Mouse (Mus musculus) CH12.LX (cell line): Measurements from ENCODE around the gene Crybb2. TPM values are rescaled to one million over a fixed set of nuclear protein-coding genes. Genes with fewer than 3 reads are reported as not detected.

Experiments used
- DNase-seq: peaks from one replicate; pipeline ENCODE4 v3.0.0-alpha.2; 2013; ENCODE audit errors: extremely low read depth
- H3K27ac ChIP-seq: 2 replicates; pipeline ENCODE4 v1.5.1; 2012; ENCODE audit warnings: low read depth, mild to moderate bottlenecking, control low read depth, moderate library complexity; ENCODE audit not compliant: insufficient read depth
- H3K27me3 ChIP-seq: replicated peaks from 2 replicates; pipeline ENCODE3; 2012; ENCODE audit warnings: inconsistent platforms
- H3K36me3 ChIP-seq, 2 experiments: replicated peaks in 1 of 2; 2 replicates each; pipeline versions ENCODE3 to v1.6.1; 2012; ENCODE audit warnings: inconsistent platforms in 1 of 2, low read length in 1 of 2, mild to moderate bottlenecking in 1 of 2, mixed read lengths in 1 of 2, moderate library complexity in 1 of 2; ENCODE audit not compliant: control insufficient read depth in 1 of 2, insufficient read depth in 1 of 2
- H3K4me1 ChIP-seq, 2 experiments: 2 replicates each; pipeline ENCODE4 v1.6.1; 2012; ENCODE audit warnings: inconsistent platforms in 1 of 2, moderate library complexity in 1 of 2; ENCODE audit not compliant: insufficient read depth in 2 of 2, control insufficient read depth in 1 of 2
- H3K4me2 ChIP-seq: 2 replicates; pipeline ENCODE4 v1.6.1; 2012; ENCODE audit warnings: low read depth, mild to moderate bottlenecking, control low read depth; ENCODE audit not compliant: poor library complexity, insufficient read depth, severe bottlenecking
- H3K4me3 ChIP-seq, 3 experiments: fragments of 150-350 bp in 1 of 3; sonication (generic) in 1 of 3; replicated peaks in 1 of 3; 2 replicates each; pipeline versions ENCODE3 to v1.5.1; 2011 to 2012; ENCODE audit warnings: low read depth in 2 of 3, low read length in 2 of 3, mild to moderate bottlenecking in 2 of 3, moderate library complexity in 2 of 3, control low read depth in 1 of 3, improper control_type of control experiment in 1 of 3, inconsistent platforms in 1 of 3, mixed read lengths in 1 of 3; ENCODE audit not compliant: poor library complexity in 1 of 3
- H3K79me2 ChIP-seq: replicated peaks from 2 replicates; pipeline ENCODE4 v1.6.1; 2012; ENCODE audit warnings: mild to moderate bottlenecking, moderate library complexity; ENCODE audit not compliant: control insufficient read depth, poor library complexity, insufficient read depth, severe bottlenecking; ENCODE audit errors: extremely low read depth
- H3K9ac ChIP-seq: 2 replicates; pipeline ENCODE4 v1.6.1; 2012; ENCODE audit warnings: low read depth, mild to moderate bottlenecking, control low read depth, moderate library complexity; ENCODE audit not compliant: insufficient read depth
- H3K9me3 ChIP-seq: replicated peaks from 2 replicates; pipeline ENCODE3; 2012; ENCODE audit warnings: low read length, inconsistent platforms, mixed read lengths
- CHD1 ChIP-seq: IDR thresholded peaks from 2 replicates; pipeline ENCODE4 v1.6.1; 2012; ENCODE audit warnings: low read depth, low read length, improper control_type of control experiment, inconsistent platforms
- CTCF ChIP-seq, 2 experiments: IDR thresholded peaks in 1 of 2; conservative IDR thresholded peaks in 1 of 2; 2 replicates each; pipeline ENCODE4 v1.5.1; 2011 to 2012; ENCODE audit warnings: low read depth in 2 of 2, low read length in 2 of 2, improper control_type of control experiment in 1 of 2, inconsistent platforms in 1 of 2, mild to moderate bottlenecking in 1 of 2, moderate library complexity in 1 of 2
- E2F4 ChIP-seq: IDR thresholded peaks from 2 replicates; pipeline ENCODE4 v1.6.1; 2011; ENCODE audit warnings: low read depth, low read length, improper control_type of control experiment; ENCODE audit not compliant: insufficient replicate concordance
- ELF1 ChIP-seq: IDR thresholded peaks from 2 replicates; pipeline ENCODE4 v1.6.1; 2014; ENCODE audit warnings: low read depth, mild to moderate bottlenecking, inconsistent platforms, low read length, improper control_type of control experiment
- EP300 ChIP-seq: IDR thresholded peaks from 2 replicates; pipeline ENCODE4 v1.6.1; 2011; ENCODE audit warnings: low read length, improper control_type of control experiment
- GABPA ChIP-seq: IDR thresholded peaks from 2 replicates; pipeline ENCODE4 v1.6.1; 2012; ENCODE audit warnings: low read depth, low read length, improper control_type of control experiment, inconsistent platforms; ENCODE audit not compliant: insufficient replicate concordance
- JUN ChIP-seq: IDR thresholded peaks from 2 replicates; pipeline ENCODE4 v1.6.1; 2011; ENCODE audit warnings: low read depth, mild to moderate bottlenecking, low read length, improper control_type of control experiment, moderate library complexity; ENCODE audit not compliant: insufficient read depth
- MAFK ChIP-seq: IDR thresholded peaks from 2 replicates; pipeline ENCODE4 v1.6.1; 2011; ENCODE audit warnings: low read length, improper control_type of control experiment; ENCODE audit not compliant: insufficient replicate concordance
- MAX ChIP-seq: IDR thresholded peaks from 2 replicates; pipeline ENCODE4 v1.6.1; 2011; ENCODE audit warnings: low read length, improper control_type of control experiment
- MAZ ChIP-seq: IDR thresholded peaks from 2 replicates; pipeline ENCODE4 v1.6.1; 2012; ENCODE audit warnings: low read depth, mild to moderate bottlenecking, inconsistent platforms, low read length, improper control_type of control experiment, moderate library complexity
- MEF2A ChIP-seq: IDR thresholded peaks from 2 replicates; pipeline ENCODE4 v1.6.1; 2014; ENCODE audit warnings: low read depth, mild to moderate bottlenecking, inconsistent platforms, low read length, improper control_type of control experiment, borderline replicate concordance
- MXI1 ChIP-seq: IDR thresholded peaks from 2 replicates; pipeline ENCODE4 v1.6.1; 2011; ENCODE audit warnings: mild to moderate bottlenecking, low read depth, low read length, improper control_type of control experiment
- MYC ChIP-seq: IDR thresholded peaks from 2 replicates; pipeline ENCODE4 v1.6.1; 2011; ENCODE audit warnings: low read depth, mild to moderate bottlenecking, improper control_type of control experiment, low read length
- NRF1 ChIP-seq: IDR thresholded peaks from 2 replicates; pipeline ENCODE4 v1.6.1; 2014; ENCODE audit warnings: low read depth, mild to moderate bottlenecking, inconsistent platforms, low read length, improper control_type of control experiment, moderate library complexity
- PAX5 ChIP-seq: IDR thresholded peaks from 2 replicates; pipeline ENCODE4 v1.6.1; 2012; ENCODE audit warnings: low read length, inconsistent platforms, mixed read lengths
- SIN3A ChIP-seq: IDR thresholded peaks from 2 replicates; pipeline ENCODE4 v1.6.1; 2012; ENCODE audit warnings: low read length, improper control_type of control experiment, inconsistent platforms
- SMC3 ChIP-seq: IDR thresholded peaks from 2 replicates; pipeline ENCODE4 v1.6.1; 2011; ENCODE audit warnings: low read depth, low read length, improper control_type of control experiment
- TCF12 ChIP-seq: IDR thresholded peaks from 2 replicates; pipeline ENCODE4 v1.6.1; 2014; ENCODE audit warnings: low read depth, mild to moderate bottlenecking, inconsistent platforms, low read length, improper control_type of control experiment
- UBTF ChIP-seq: IDR thresholded peaks from 2 replicates; pipeline ENCODE4 v1.6.1; 2012; ENCODE audit warnings: low read depth, mild to moderate bottlenecking, inconsistent platforms, low read length, improper control_type of control experiment, moderate library complexity
- USF2 ChIP-seq: conservative IDR thresholded peaks from 2 replicates; pipeline ENCODE4 v1.6.1; 2011; ENCODE audit warnings: low read depth, low read length, improper control_type of control experiment
- ZKSCAN1 ChIP-seq: IDR thresholded peaks from 2 replicates; pipeline ENCODE4 v1.6.1; 2012; ENCODE audit warnings: low read depth, inconsistent platforms, low read length, improper control_type of control experiment, borderline replicate concordance
- ZMIZ1 ChIP-seq: IDR thresholded peaks from 2 replicates; pipeline ENCODE4 v1.6.1; 2012; ENCODE audit warnings: low read depth, mild to moderate bottlenecking, inconsistent platforms, low read length, improper control_type of control experiment
- dilution Hi-C: fragments of 300-500 bp; cut with MboI; formaldehyde crosslinking; loops from 2 replicates; pipeline ENCODE4 v1.14.3; 2020; ENCODE audit warnings: low sequenced_read_pairs; ENCODE audit not compliant: extremely low pct_unique_long_range_greater_than_20kb, extremely low pct_ligation_motif_present
- in situ Hi-C: fragments of 300-500 bp; cut with MboI; formaldehyde crosslinking; loops from 3 replicates; pipeline ENCODE4 v1.14.3; 2019; ENCODE audit warnings: low sequenced_read_pairs, low pct_ligation_motif_present, low pct_unique_long_range_greater_than_20kb, mixed read lengths
- polyA plus RNA-seq: library from polyadenylated mRNA; unstranded; fragments of >175 nt; gene quantifications from 2 replicates; pipeline ENCODE4 v1.2.1, GENCODE M21; 2012; ENCODE audit warnings: low read depth; ENCODE audit not compliant: insufficient read length
- total RNA-seq, 2 experiments: library from RNA; depleted of rRNA; stranded (reverse); fragments of 300-350 nt in 1 of 2; fragments of >200 nt in 1 of 2; gene quantifications; 2 replicates each; pipeline ENCODE4 v1.2.3; 2012 to 2014

The Crybb2 gene
- total and polyA plus RNA-seq, 3 experiments = not detected

DNA sequence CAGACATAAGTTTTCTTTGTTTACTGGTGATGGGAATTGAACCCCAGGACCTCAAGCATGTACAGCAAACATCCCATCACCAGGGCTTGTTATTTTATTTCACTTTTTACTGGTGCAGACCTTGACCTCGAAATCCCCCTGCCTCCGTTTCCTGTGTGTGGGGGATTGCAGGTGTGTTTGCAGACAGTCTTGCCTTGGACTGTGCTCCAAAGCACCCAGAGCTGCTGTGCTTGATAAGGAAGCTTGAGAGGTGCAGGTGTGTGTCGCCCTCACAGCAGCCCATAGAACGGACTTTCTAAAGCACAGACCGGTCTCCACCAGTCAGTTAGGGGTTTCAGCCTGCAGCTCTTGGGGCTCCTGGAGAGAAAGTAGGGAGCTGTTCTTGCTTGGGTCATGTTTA lies 43.2 kb downstream of the Crybb2 start:
- in situ Hi-C loops (loop anchor here (25.0 kb wide), 1 partner anchor 789 kb away; no protein-coding TSS in a partner anchor), dilution Hi-C loops (no loop called here)
- Histone ChIP-seq H3K9me3 (peaks cover 59% of the 10 kb centered on the region), H3K9ac (no peak overlapping the region), H3K4me3 (no peak overlapping the region), H3K27ac (no peak overlapping the region), H3K4me1 (no peaks in the 10 kb centered on the region), H3K4me2 (no peak overlapping the region), H3K36me3 (no peaks in the 10 kb centered on the region), H3K79me2 (no peaks in the 10 kb centered on the region), H3K27me3 (no peaks in the 10 kb centered on the region)
- no peak for DNase-seq
- TF ChIP-seq MXI1 (no peak), MAX (no peak), SMC3 (no peak), PAX5 (no peak), ZKSCAN1 (no peak), UBTF (no peak), MAFK (no peak), NRF1 (no peak), MEF2A (no peak), MAZ (no peak), JUN (no peak), ZMIZ1 (no peak), GABPA (no peak), ELF1 (no peak), CHD1 (no peak), MYC (no peak), CTCF (conservative IDR thresholded peaks at IDR 0.05 in 1 of 2, IDR thresholded peaks at IDR 0.05 in 1 of 2; ENCODE audit: low read depth in 2 of 2, low read length in 2 of 2) (no peak), SIN3A (no peak), E2F4 (no peak)

DNA sequence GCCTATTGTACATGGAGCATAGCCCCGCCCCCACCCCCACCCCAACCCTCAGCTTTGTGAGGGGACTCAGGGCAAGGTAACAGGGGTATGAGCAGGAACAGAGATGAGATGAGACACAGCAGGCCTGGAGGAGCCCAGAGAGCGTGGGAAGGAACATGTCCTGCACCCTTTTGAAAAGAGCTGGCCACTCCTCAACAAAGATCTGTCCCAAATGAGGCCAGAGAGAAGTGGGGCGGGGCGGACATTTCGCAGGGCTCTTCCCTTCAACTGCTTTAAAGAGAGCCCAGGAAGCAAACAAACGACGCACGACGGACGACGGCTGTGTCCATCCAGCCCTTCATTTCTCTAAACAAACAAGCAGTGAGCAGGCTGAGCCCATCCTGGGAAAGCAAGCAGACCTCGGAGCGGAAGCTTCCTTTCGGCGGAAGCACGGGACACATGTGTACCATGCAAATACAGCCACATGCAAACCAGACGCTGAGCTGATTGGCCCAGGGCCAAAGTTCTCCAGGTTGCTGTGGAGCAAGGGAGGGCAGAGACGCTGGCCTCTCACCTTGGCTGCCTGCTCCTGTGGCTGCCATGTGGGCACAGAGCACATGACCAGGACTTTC lies 45.7 kb downstream of the Crybb2 start:
- Histone ChIP-seq H3K4me3 (no peak overlapping the region), H3K9ac (no peak overlapping the region), H3K27ac (no peak overlapping the region), H3K36me3 (no peaks in the 10 kb centered on the region), H3K9me3 (peaks cover 60% of the 10 kb centered on the region), H3K79me2 (no peaks in the 10 kb centered on the region), H3K4me2 (no peak overlapping the region), H3K4me1 (no peaks in the 10 kb centered on the region), H3K27me3 (no peaks in the 10 kb centered on the region)
- no peak for DNase-seq
- dilution Hi-C loops = no loop called here
- in situ Hi-C loops = no loop called here
- TF ChIP-seq ELF1 (no peak), MAFK (no peak), TCF12 (no peak), EP300 (no peak), USF2 (no peak), GABPA (no peak), MAX (no peak), ZMIZ1 (no peak), SIN3A (no peak), CHD1 (no peak), NRF1 (no peak)
- TF ChIP-seq, all 38 proteins: peak for 0
